Mouse (Mus musculus): ENCODE measurements around the gene Slc12a6.

DNA sequence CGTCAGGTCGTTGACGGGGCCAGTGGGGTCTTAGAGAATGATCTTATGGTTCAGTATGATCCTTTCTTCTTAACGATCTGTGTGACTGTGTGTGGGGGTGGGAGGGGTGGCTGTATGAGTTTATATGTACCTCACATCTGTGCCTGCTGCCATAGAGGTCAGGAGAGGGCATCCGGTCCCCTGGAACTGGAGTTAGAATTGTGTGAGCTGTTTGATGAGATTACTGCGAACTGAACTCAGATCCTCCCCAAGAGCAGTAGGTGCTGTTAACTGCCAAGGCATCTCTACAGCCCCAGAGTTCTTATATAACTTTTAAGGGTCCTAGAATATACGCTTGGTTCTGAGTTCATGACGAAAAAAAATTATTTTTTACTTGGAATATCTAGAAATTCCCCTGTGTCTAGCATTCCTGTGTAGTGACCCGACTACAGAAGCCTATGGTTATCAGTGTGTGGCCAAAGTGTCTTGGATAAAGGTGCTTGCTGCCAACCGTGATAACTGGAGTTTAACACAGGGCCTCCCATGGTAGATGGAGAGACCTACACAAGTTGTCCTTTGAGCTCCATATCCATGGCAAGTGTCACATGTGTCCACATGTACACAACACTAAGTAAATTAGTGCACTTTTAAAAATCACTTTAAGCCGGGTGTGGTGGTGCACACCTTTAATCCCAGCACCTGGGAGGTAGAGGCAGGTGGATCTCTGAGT is 62.6 kb downstream of the Slc12a6 start:
- TF ChIP-seq POLR2A (IDR thresholded peaks at IDR 0.05; ENCODE audit: insufficient read depth, low read depth, low read length) (no peak), CTCF (IDR thresholded peaks at IDR 0.05; ENCODE audit: insufficient read depth, low read depth, low read length) (no peak)
